Mouse (Mus musculus): ENCODE measurements around the gene Mfsd13b.
"Not testable (repeated sequence)": the region's sequence is repeated elsewhere in the genome, so short reads cannot be mapped to it uniquely, and the experiment has no call there.

Mfsd13b gene

GRCm38 (mm10) chr7:120982200-120982841 is at the start of gene Mfsd13b, which contains the start of gene Cdr2:
TSS of gene Mfsd13b (plus strand) at chr7:120982509.
TSS of gene Cdr2 (minus strand) at chr7:120982312.
- DNase-seq (ENCODE audit: low read depth in 2 of 2, low spot score in 2 of 2): peak; percentile 94 to 97

DNA sequence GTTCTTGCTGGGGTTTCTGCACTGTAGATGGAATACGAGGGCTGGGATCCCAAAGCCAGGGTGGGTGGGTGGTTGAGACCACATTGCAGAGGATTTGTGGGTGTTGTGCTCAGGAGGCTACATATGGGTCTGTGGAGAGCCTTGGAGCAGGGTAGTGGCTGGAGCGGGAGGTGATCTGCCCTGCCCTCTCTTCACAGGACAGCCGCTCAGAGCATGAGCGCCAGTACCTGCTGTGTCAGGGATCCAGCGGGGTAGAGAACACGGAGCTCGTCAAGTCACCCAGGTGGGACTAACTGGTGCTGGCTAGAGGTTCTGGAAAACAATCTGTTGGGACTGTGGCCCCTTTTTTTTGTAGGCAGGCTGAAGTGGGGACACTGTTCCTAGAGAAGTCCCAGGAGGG is 49.2 kb upstream of the Mfsd13b start:
- DNase-seq (ENCODE audit: low read depth in 2 of 2, low spot score in 2 of 2): no peak

DNA sequence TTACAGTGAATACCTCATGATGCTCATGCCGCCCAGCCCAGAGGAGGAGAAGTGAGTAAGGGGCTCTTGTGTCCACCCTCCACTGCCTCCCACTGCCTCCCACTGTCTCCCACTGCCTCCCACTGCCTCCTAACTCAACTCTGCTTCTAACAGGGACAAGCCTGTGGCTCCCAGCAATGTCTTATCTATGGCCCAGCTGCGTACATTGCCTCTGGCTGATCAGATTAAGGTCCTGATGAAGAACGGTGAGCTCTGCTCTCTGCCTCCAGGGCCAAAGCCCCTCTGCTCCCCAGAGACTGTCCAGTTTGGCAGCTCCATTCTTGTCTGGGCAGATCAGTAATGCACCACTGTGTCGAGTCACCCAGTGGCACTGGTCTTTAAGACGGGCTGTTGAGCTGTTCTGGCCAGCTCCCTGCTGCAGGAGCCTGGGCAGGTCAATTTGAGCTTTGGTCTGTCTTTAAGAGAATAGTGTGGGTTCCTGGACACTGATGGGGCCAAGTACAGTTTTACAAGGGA is 48.6 kb upstream of the Mfsd13b start:
- no peak for DNase-seq (ENCODE audit: low read depth in 2 of 2, low spot score in 2 of 2)

DNA sequence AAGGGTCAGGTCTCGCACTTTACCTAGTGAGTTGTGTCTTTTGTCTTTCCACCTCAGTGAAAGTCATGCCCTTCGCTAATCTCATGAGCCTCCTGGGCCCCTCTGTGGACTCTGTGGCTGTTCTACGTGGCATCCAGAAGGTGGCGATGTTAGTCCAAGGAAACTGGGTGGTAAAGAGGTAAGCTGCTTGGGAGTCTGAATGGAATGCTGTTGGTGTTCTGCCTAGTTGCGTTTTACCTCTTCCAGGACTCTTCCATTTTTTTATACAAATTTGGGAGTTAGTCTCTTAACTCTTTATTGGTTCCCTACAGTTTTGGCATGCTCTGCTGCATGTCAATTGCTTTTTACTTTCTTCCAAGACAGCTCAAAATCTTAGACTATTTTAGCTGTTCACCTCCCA is 47.6 kb upstream of the Mfsd13b start:
- peak; percentile 47 to 52 for DNase-seq (ENCODE audit: low read depth in 2 of 2, low spot score in 2 of 2)

GRCm38 (mm10) chr7:120936522-120936921 is 45.8 kb upstream of the Mfsd13b start:
- no peak for DNase-seq (ENCODE audit: low read depth in 2 of 2, low spot score in 2 of 2)

GRCm38 (mm10) chr7:120938206-120938605 is 44.1 kb upstream of the Mfsd13b start:
- DNase-seq (ENCODE audit: low read depth in 2 of 2, low spot score in 2 of 2): no peak

DNA sequence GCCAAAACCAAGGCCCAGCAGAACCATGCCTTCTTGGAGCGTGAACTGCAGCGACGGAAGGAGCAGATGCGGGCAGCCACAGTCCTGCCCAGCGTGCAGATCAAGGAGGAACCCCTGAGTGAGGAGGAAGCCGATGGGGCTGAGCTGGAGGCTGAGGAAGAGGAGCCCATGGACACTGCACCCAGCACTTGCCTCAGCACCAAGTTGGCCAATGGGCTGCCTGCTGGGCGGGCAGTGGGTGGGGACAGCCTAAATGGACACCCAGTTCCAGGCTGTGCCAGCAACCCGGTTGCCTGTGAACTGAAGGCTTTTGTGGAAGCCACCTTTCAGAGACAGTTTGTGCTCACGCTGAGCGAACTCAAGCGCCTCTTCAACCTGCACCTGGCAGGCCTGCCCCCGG is 42.0 kb upstream of the Mfsd13b start:
- DNase-seq (ENCODE audit: low read depth in 2 of 2, low spot score in 2 of 2): no peak

- no peak for DNase-seq (ENCODE audit: low read depth in 2 of 2, low spot score in 2 of 2)
Measured at GRCm38 (mm10) chr7:120941214-120941613, 41.1 kb upstream of the Mfsd13b start.

GRCm38 (mm10) chr7:120942506-120942905 is 39.8 kb upstream of the Mfsd13b start:
- no peak for DNase-seq (ENCODE audit: low read depth in 2 of 2, low spot score in 2 of 2)

DNA sequence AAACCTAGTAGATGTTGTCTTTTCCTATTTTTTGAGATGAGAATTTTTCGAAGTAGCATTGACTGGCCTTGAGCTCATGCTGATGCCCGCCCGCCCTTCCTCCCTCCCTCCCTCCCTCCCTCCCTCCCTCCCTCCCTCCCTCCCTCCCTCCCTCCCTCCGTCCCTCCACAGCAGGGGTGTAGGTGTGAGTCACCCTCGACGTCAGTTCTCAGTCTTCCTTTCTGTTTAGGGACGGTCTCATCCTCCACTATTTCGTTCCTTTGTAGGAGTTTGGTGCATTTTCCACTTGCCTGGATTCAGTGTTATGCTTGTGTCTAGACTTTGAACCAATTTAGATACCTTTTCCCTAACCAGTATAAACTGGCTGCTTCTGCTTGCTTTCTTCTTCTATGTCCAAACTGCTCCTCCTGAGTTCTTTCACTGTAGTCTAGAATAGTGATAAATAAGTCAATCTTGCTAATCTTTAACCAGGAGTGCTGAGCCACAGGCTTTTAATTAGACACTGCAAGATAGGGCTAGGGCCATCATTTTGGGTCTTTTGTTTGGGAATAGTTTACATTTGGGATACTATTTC is 38.3 kb upstream of the Mfsd13b start:
- no peak for DNase-seq (ENCODE audit: low read depth in 2 of 2, low spot score in 2 of 2)

DNA sequence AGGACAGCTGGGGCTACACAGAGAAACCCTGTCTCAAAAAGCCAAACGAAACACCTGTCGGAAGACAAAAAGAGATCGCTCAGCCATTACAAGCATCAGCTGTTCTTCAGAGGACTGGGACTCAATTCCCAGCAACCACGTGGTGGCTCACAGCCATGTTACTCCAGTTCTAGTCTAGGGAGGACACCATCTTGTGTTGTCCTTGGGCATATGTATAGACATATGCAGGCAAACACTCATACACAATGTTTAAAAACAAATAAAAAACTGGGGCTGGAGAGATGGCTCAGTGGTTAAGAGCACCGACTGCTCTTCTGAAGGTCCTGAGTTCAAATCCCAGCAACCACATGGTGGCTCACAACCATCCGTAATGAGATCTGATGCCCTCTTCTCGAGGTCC is 28.7 kb upstream of the Mfsd13b start:
- not testable (repeated sequence) for DNase-seq (ENCODE audit: low read depth in 2 of 2, low spot score in 2 of 2)

DNA sequence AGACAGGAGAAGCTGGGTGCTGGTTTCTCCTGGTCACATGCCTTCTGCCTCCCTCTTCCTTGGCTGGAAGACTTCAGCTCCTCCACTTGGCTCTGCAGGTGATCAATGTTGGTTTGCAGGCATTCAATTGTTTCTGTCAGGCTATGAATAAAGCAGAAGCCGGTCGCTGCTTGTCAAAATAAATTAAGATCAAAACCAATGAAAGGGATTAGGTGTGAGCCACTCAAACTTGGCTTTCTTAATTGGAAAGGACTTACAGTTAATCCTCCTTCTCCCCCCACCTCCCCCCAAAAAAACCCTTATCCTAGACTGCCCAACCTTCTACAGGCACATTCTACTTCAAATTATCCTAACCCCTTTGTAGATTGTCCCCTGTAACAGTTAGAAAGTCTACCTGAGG is 22.2 kb upstream of the Mfsd13b start:
- no peak for DNase-seq (ENCODE audit: low read depth in 2 of 2, low spot score in 2 of 2)

- DNase-seq (ENCODE audit: low read depth in 2 of 2, low spot score in 2 of 2): peak in 1 of 2 experiments; percentile 20
Measured at GRCm38 (mm10) chr7:120960601-120961000, 21.7 kb upstream of the Mfsd13b start.

DNA sequence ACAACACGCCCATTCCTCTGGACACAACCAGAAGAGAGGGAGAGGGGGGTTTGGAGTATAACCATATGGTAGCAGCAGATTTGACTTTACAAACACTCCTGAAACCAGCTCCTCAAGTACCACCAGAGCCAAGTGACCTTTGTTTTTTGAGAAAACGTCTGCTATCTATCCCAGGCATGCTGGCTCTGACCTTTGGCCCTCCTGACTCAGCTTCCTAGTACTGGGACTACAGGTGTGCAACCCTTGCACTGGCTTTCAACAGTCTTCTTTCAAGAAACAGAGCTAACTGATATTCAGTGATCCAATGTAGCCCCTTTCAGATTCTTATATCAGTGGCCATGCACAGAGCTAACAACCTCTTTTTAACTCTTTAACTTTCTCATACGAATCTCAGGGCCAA is 20.4 kb upstream of the Mfsd13b start:
- DNase-seq (ENCODE audit: low read depth in 2 of 2, low spot score in 2 of 2): no peak

- no peak for DNase-seq (ENCODE audit: low read depth in 2 of 2, low spot score in 2 of 2)
Measured at GRCm38 (mm10) chr7:120963126-120963525, 19.2 kb upstream of the Mfsd13b start.

DNA sequence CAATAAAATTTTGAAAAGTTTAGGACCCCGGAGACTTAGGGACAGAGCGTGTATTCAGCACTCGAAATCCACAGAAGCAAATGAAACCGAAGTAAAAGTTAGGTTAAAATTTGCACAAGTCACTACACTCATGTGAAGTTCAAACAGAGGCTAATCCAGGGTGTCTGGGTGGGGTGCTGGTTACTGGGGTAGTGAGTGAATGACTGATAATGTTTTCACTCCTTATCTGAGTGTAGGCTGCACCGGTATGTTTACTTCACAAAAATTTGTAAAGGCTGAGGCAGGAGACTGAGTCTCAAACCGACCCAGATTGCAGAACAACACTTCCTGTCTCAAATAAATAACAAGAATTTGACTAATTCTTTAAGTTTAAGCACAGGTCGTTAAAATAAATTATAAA is 13.1 kb upstream of the Mfsd13b start:
- DNase-seq (ENCODE audit: low read depth in 2 of 2, low spot score in 2 of 2): no peak

- DNase-seq (ENCODE audit: low read depth in 2 of 2, low spot score in 2 of 2): no peak
Measured at GRCm38 (mm10) chr7:120970112-120970511, 12.2 kb upstream of the Mfsd13b start.

- not testable (repeated sequence) for DNase-seq (ENCODE audit: low read depth in 2 of 2, low spot score in 2 of 2)
Measured at GRCm38 (mm10) chr7:120972471-120972870, 9.8 kb upstream of the Mfsd13b start.

- no peak for DNase-seq (ENCODE audit: low read depth in 2 of 2, low spot score in 2 of 2)
Measured at GRCm38 (mm10) chr7:120974001-120974400, 8.3 kb upstream of the Mfsd13b start.

- DNase-seq (ENCODE audit: low read depth in 2 of 2, low spot score in 2 of 2): no peak
Measured at GRCm38 (mm10) chr7:120977063-120977462, 5.2 kb upstream of the Mfsd13b start.

DNA sequence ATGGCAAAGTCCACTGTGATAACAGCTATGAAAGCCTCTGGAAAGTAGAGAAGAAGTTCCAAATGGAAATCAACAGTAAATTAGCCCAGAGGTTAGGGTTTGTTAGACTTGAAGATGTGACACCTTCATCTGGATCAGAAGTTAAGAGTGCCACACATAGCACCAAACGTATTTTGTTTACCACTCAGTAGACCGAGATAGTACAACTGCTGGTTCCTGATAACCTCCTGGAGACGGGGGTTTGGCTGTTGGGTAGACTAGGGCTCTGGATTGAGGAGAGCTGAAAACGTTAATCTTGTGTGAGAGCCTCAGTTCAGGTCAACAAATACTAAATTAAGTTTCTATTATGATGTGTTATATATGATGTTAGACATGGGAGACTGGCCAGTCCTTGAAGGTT is 2.3 kb upstream of the Mfsd13b start:
- no peak for DNase-seq (ENCODE audit: low read depth in 2 of 2, low spot score in 2 of 2)

All from CD8-positive naive resting alpha-beta T cell, adult 2 months (primary cell).